Mouse (Mus musculus) stomach, postnatal 0 days (tissue): ENCODE results near the gene Olfr1150-ps1.

Experiments
- CTCF ChIP-seq: IDR thresholded peaks from 2 replicates; pipeline ENCODE4 v1.5.1; 2016; ENCODE audit warnings: antibody characterized with exemption, low read depth, mild to moderate bottlenecking, moderate library complexity
- EP300 ChIP-seq: optimal IDR thresholded peaks from 2 replicates; pipeline ENCODE3; 2016; ENCODE audit warnings: antibody characterized with exemption

GRCm38 (mm10) chr2:87894662-87895061 lies 50.9 kb downstream of the Olfr1150-ps1 start, which contains the start of gene Olfr1153:
- TF ChIP-seq EP300 (no peak), CTCF (no peak)
